Mouse (Mus musculus) left cerebral cortex, adult 2 months (tissue): ENCODE data around the gene Il17rd. TPM values are rescaled to one million over a fixed set of nuclear protein-coding genes. Genes with fewer than 3 reads are reported as not detected.

Experiments
- DNase-seq, 2 experiments: peaks; one replicate each; pipeline ENCODE4 v3.0.0; 2021 to 2022; ENCODE audit warnings: low spot score in 2 of 2, mixed read lengths in 1 of 2; ENCODE audit errors: extremely low spot score in 1 of 2
- H3K27ac ChIP-seq: fragments of 200-600 bp; 2 replicates; pipeline ENCODE4 v1.8.1; 2022
- H3K4me3 ChIP-seq: fragments of 200-600 bp; 2 replicates; pipeline ENCODE4 v1.8.1; 2022
- CTCF ChIP-seq: fragments of 200-600 bp; IDR thresholded peaks from 2 replicates; pipeline ENCODE4 v1.8.1; 2022; ENCODE audit warnings: antibody characterized with exemption, mild to moderate bottlenecking, moderate library complexity
- intact Hi-C: fragments of 180-260 bp; cut with DNase I; formaldehyde crosslinking; loops from one replicate; pipeline ENCODE4 v1.15.1; 2025
- total RNA-seq, 2 experiments: library from RNA; stranded (reverse); gene quantifications; 2 replicates each; pipeline ENCODE4 v1.2.3; 2021

Il17rd gene
- total RNA-seq, 2 experiments from 2014 or later: 2.6 to 2.7 TPM

GRCm38 (mm10) chr14:27070128-27070527 is 31.4 kb downstream of the Il17rd start:
- Histone ChIP-seq H3K4me3 (no peak overlapping the region), H3K27ac (no peak overlapping the region)
- no peak for TF ChIP-seq CTCF
- no peak for DNase-seq
- intact Hi-C loops: no loop called here

- no peak for DNase-seq
- intact Hi-C loops: no loop called here
- Histone ChIP-seq H3K27ac (no peak overlapping the region), H3K4me3 (no peak overlapping the region)
- TF ChIP-seq CTCF: no peak
These were observed 32.0 kb downstream of the Il17rd start for GRCm38 (mm10) chr14:27070758-27071157.

GRCm38 (mm10) chr14:27071985-27072384 is 33.2 kb downstream of the Il17rd start:
- no peak for TF ChIP-seq CTCF
- Histone ChIP-seq H3K27ac (no peak overlapping the region), H3K4me3 (no peak overlapping the region)
- intact Hi-C loops: no loop called here
- no peak for DNase-seq

GRCm38 (mm10) chr14:27075084-27075483 is 36.3 kb downstream of the Il17rd start:
- Histone ChIP-seq H3K27ac (no peak overlapping the region), H3K4me3 (no peak overlapping the region)
- intact Hi-C loops: no loop called here
- DNase-seq: no peak
- TF ChIP-seq CTCF: no peak

GRCm38 (mm10) chr14:27075909-27076521 is 37.3 kb downstream of the Il17rd start:
- Histone ChIP-seq H3K4me3 (no peak overlapping the region), H3K27ac (no peak overlapping the region)
- intact Hi-C loops: no loop called here
- DNase-seq: no peak
- TF ChIP-seq CTCF: no peak

GRCm38 (mm10) chr14:27076522-27076920 is 37.8 kb downstream of the Il17rd start:
- H3K4me3 ChIP-seq: no peak overlapping the region
- intact Hi-C loops: no loop called here
- TF ChIP-seq CTCF: no peak
- DNase-seq: no peak
- H3K27ac ChIP-seq: no peak overlapping the region

GRCm38 (mm10) chr14:27081536-27082275 is 43.0 kb downstream of the Il17rd start:
- no peak overlapping the region for H3K27ac ChIP-seq
- DNase-seq: no peak
- intact Hi-C loops: loop anchor here (5.0 kb wide), 1 partner anchor 44 kb away; the partner anchor contains the start of gene Il17rd

GRCm38 (mm10) chr14:27085471-27085870 is 46.7 kb downstream of the Il17rd start:
- Histone ChIP-seq H3K27ac (no peak overlapping the region), H3K4me3 (no peak overlapping the region)
- no peak for DNase-seq
- intact Hi-C loops: no loop called here
- no peak for TF ChIP-seq CTCF

More at GRCm38 (mm10) chr14:27081536-27082275, 43.0 kb downstream of the Il17rd start:
- no peak for TF ChIP-seq CTCF
- no peak overlapping the region for H3K4me3 ChIP-seq

GRCm38 (mm10) chr14:27085999-27086398 is 47.3 kb downstream of the Il17rd start:
- DNase-seq: no peak
- no peak overlapping the region for H3K27ac ChIP-seq
- TF ChIP-seq CTCF: no peak
- no peak overlapping the region for H3K4me3 ChIP-seq
- intact Hi-C loops: no loop called here

GRCm38 (mm10) chr14:27094247-27094646 is 55.5 kb downstream of the Il17rd start:
- DNase-seq: no peak
- intact Hi-C loops: no loop called here
- TF ChIP-seq CTCF: no peak
- Histone ChIP-seq H3K27ac (no peak overlapping the region), H3K4me3 (no peak overlapping the region)

GRCm38 (mm10) chr14:27096133-27096532 is 57.4 kb downstream of the Il17rd start:
- Histone ChIP-seq H3K4me3 (no peak overlapping the region), H3K27ac (no peak overlapping the region)
- no peak for DNase-seq
- TF ChIP-seq CTCF: no peak
- intact Hi-C loops: loop anchor here (2.0 to 5.0 kb wide), 2 partner anchors 65 to 429 kb away; partner anchors contain the start of gene Pde12

GRCm38 (mm10) chr14:27096779-27097178 is 58.0 kb downstream of the Il17rd start:
- H3K27ac ChIP-seq: no peak overlapping the region
- peak; percentile 57 to 63 for DNase-seq
- TF ChIP-seq CTCF: peak; percentile 83
- H3K4me3 ChIP-seq: no peak overlapping the region
- intact Hi-C loops: loop anchor here (1.0 to 5.0 kb wide), 3 partner anchors 66 to 429 kb away; partner anchors contain the start of gene Pde12
